Mouse (Mus musculus) hindbrain, embryonic 13.5 days (tissue): ENCODE measurements around the gene Lao1. TPM values are rescaled to one million over a fixed set of nuclear protein-coding genes. Genes with fewer than 3 reads are reported as not detected.
"Not testable (repeated sequence)": the region's sequence is repeated elsewhere in the genome, so short reads cannot be mapped to it uniquely, and the experiment has no call there.

ENCODE experiments used
- ATAC-seq: fragments of 200-750 bp; cut with Nextera tagmentation; 2 replicates; pipeline ENCODE4 v1.8.0; 2017; ENCODE audit warnings: moderate TSS enrichment; ENCODE audit not compliant: low FRiP score
- H3K27ac ChIP-seq: fragments of 300-500 bp; sonication (generic); 2 replicates; pipeline ENCODE4 v1.5.1; 2015; ENCODE audit warnings: inconsistent platforms, mild to moderate bottlenecking, moderate library complexity
- H3K27me3 ChIP-seq: fragments of 300-500 bp; sonication (generic); 2 replicates; pipeline ENCODE4 v1.6.1; 2015; ENCODE audit warnings: mild to moderate bottlenecking, inconsistent platforms
- H3K36me3 ChIP-seq: fragments of 300-500 bp; sonication (generic); 2 replicates; pipeline ENCODE4 v1.6.1; 2015; ENCODE audit warnings: mild to moderate bottlenecking, inconsistent platforms
- H3K4me1 ChIP-seq: fragments of 300-500 bp; sonication (generic); replicated peaks from 2 replicates; pipeline ENCODE4 v1.6.1; 2015; ENCODE audit warnings: inconsistent platforms
- H3K4me2 ChIP-seq: fragments of 300-500 bp; sonication (generic); 2 replicates; pipeline ENCODE4 v1.6.1; 2015; ENCODE audit warnings: inconsistent platforms, mild to moderate bottlenecking, moderate library complexity
- H3K4me3 ChIP-seq: fragments of 300-500 bp; sonication (generic); 2 replicates; pipeline ENCODE4 v1.5.1; 2015; ENCODE audit warnings: mild to moderate bottlenecking, inconsistent platforms
- H3K9ac ChIP-seq: fragments of 300-500 bp; sonication (generic); 2 replicates; pipeline ENCODE4 v1.6.1; 2015; ENCODE audit warnings: mild to moderate bottlenecking, inconsistent platforms
- H3K9me3 ChIP-seq: fragments of 300-500 bp; sonication (generic); 2 replicates; pipeline ENCODE4 v1.6.1; 2016; ENCODE audit warnings: inconsistent platforms
- WGBS: fragments of 180-500 bp; shearing (Covaris S2); methylation state at CpG from one replicate; pipeline ENCODE4 v1.1.7; 2015; 5-methylcytosine and 5-hydroxymethylcytosine counted together
- polyA plus RNA-seq: library from polyadenylated mRNA; unstranded; fragments of >200 nt; fragmentation: Nextera tagmentation; extraction: Ambion mirVana; gene quantifications from 2 replicates; pipeline ENCODE4 v1.2.1, GENCODE M21; 2015

Lao1 gene
- polyA plus RNA-seq: not detected in 2 replicates

DNA sequence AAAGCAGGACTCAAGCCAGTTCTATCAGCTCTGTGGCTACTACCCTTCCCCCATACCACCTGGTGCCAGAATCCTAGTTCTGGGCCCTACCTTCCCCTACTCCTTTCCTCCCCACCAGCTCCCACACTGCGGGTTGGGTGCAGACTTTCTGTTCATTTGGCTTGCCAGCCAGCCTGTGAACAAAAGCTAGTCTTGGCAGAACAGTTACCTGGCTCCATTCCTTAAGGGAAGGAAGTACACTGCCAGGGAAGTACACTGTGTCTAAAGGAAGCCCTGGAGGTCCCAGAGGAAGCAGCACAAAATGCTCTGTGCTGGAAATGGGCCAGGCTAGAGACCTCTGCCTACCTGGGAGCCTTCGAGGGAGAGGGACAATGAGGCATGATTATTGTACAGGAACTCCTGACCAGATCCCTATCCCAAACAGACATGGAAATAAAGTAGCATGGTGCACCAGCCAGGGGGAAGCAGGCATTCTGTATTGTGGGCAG, at the start of gene Lao1:
Gene Lao1 (plus strand): TSS at position 438 of the 488 bp plus-strand sequence.
- Histone ChIP-seq H3K27ac (no peak within 1 kb of the TSS), H3K4me3 (no peak within 1 kb of the TSS), H3K36me3 (no peaks in the 10 kb centered on the region), H3K9me3 (no peaks in the 10 kb centered on the region), H3K9ac (no peak within 1 kb of the TSS), H3K27me3 (no peaks in the 10 kb centered on the region), H3K4me2 (no peak within 1 kb of the TSS), H3K4me1 (no peaks in the 10 kb centered on the region)
- no peak for ATAC-seq
- 84% methylated on average over 2 of the region's 2 CpGs for WGBS

DNA sequence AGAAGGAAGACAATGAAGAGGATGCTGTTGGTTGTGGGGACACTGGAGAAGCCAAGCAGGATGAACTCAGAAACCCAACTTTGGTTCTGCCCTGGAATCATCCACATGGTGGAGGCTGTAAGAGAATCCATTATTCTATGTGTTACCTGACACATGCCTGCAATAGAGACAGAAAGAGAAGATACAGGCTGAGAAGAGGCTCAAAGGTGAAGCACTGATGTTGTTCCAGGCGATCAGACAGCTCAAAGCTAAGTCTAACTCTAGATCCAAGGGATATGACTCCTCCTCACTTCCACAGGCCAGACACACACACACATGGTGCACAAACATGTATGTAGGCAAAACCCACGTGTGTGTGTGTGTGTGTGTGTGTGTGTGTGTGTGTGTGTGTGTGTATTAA, 44.0 kb upstream of the Lao1 start, which contains the start of gene Olfr1329:
Gene Olfr1329 (minus strand): TSS at position 101 of the 400 bp plus-strand sequence.
- ATAC-seq, H3K9me3 ChIP-seq, H3K36me3 ChIP-seq, H3K27ac ChIP-seq, H3K4me3 ChIP-seq, H3K9ac ChIP-seq, H3K4me1 ChIP-seq, H3K27me3 ChIP-seq, H3K4me2 ChIP-seq: not testable (repeated sequence)
- WGBS: 65% methylated on average over 2 of the region's 2 CpGs

DNA sequence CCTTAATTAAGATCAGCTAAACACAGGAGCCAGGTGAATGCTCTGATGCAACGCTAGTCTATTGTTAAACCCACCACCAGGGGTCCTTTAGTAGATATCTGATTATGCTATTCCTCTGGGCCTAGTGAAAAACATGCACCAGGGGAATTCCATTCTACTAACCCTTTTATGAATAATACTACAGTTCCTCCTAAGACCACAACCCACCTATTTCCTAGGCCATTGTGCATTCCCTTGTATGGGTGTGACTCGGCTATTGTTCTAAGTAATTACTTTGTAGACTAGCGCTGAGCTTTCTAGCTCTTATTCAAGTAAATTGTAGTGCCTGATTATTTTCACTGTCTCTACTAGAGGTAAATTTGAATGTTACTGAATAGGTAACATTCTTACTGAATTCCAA, 30.1 kb upstream of the Lao1 start:
- H3K27ac ChIP-seq, H3K36me3 ChIP-seq, H3K27me3 ChIP-seq, H3K9ac ChIP-seq, H3K4me1 ChIP-seq, ATAC-seq, H3K4me2 ChIP-seq, H3K4me3 ChIP-seq, H3K9me3 ChIP-seq: not testable (repeated sequence)
- WGBS: 73% methylated on average over 3 of the region's 3 CpGs

DNA sequence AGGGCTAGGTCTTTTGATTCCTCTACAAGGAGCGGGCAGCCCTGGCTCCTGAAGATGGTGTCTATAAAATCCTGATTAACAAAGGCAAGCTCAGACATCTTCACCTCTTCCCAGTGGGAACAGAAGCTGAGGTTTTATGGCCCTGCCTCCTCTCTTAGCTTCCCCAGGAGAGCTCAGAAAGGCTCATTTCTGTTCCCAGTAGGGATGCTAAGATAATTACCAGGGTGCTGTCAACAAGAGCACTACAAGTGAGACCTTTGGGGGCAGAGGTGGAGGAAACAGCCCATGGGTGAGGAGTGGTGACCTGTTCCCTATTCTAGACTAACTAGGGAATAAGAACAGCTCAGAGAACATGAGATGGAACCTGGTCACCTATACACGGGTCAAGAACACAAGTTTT, 22.9 kb upstream of the Lao1 start, which contains the start of gene Olfr1328:
Gene Olfr1328 (minus strand): TSS at position 101 of the 400 bp plus-strand sequence.
- no peaks in the 10 kb centered on the region for H3K36me3 ChIP-seq
- H3K27ac ChIP-seq: no peak within 1 kb of the TSS
- 78% methylated on average over 2 of the region's 2 CpGs for WGBS
- H3K27me3 ChIP-seq: no peaks in the 10 kb centered on the region
- H3K4me3 ChIP-seq: no peak within 1 kb of the TSS
- H3K9me3 ChIP-seq: no peaks in the 10 kb centered on the region
- no peaks in the 10 kb centered on the region for H3K4me1 ChIP-seq
- no peak for ATAC-seq
- H3K4me2 ChIP-seq: no peak within 1 kb of the TSS
- H3K9ac ChIP-seq: no peak within 1 kb of the TSS

DNA sequence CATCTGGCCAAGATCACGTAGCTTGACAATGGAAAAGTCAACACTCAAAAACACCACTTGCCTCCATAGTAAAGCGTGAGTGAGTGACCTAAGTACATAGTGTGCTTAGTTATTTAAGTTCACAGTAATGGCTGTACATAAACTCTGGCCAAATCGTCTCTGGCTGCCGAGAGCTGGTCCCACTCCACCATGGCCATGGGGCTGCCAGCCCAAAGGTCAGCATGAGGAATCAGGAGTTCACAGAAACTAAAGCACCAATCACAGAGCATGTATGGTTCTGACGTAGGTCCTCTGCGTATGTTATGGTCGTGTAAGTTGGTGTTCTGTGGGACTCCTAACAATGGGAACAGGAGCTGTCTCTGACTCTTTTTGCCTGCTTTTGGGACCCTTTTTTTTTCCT, 2.6 kb upstream of the Lao1 start:
- ATAC-seq: no peak
- 94% methylated on average over 7 of the region's 7 CpGs for WGBS
- H3K9me3 ChIP-seq: no peaks in the 10 kb centered on the region
- no peak overlapping the region for H3K4me2 ChIP-seq
- H3K27ac ChIP-seq: no peak overlapping the region
- no peak overlapping the region for H3K9ac ChIP-seq
- H3K27me3 ChIP-seq: no peaks in the 10 kb centered on the region
- H3K36me3 ChIP-seq: no peaks in the 10 kb centered on the region
- H3K4me1 ChIP-seq: no peaks in the 10 kb centered on the region
- no peak overlapping the region for H3K4me3 ChIP-seq

DNA sequence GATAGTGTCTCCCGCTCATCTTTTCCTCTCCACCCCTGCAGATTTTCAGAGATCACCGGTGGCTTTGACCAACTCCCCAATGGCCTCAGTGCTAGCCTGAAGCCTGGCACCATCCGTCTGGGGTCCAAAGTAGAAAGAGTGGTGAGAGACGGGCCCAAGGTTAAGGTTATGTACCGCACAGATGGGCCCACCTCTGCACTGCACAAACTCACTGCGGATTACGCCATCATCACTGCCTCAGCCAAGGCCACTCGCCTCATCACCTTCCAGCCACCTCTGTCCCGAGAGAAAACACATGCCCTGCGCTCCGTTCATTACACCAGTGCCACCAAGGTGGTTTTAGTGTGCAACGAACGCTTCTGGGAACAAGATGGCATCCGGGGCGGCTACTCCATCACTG, 6.3 kb downstream of the Lao1 start:
- no peak overlapping the region for H3K4me3 ChIP-seq
- H3K9ac ChIP-seq: no peak overlapping the region
- H3K27ac ChIP-seq: no peak overlapping the region
- H3K9me3 ChIP-seq: no peaks in the 10 kb centered on the region
- no peak for ATAC-seq
- no peaks in the 10 kb centered on the region for H3K4me1 ChIP-seq
- WGBS: 95% methylated on average over 15 of the region's 15 CpGs
- H3K4me2 ChIP-seq: no peak overlapping the region
- no peaks in the 10 kb centered on the region for H3K36me3 ChIP-seq
- H3K27me3 ChIP-seq: no peaks in the 10 kb centered on the region

DNA sequence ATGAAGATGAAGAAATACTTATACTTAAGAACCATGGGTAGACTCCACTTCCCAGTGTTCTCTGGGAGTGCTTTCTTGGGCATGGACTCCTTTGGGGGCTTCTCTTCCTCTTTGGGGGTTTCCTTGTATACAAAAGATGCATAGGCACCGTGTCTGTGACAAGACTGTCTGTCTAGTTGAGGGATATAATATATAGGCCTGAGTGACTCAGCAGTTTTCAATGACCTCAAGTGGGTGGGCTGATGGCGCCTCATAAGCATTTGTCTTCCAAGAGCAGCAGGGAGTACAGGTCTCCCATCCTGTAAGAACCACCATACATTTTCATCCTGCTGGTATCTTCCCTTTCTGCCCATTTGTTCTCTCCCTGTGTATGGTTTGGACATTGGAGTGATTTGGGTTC, 11.9 kb downstream of the Lao1 start:
- ATAC-seq: no peak
- Histone ChIP-seq H3K4me1 (no peaks in the 10 kb centered on the region), H3K27me3 (no peaks in the 10 kb centered on the region), H3K4me2 (no peak overlapping the region), H3K9me3 (no peaks in the 10 kb centered on the region), H3K9ac (no peak overlapping the region), H3K27ac (no peak overlapping the region), H3K4me3 (no peak overlapping the region), H3K36me3 (no peaks in the 10 kb centered on the region)
- WGBS: 96% methylated on average over 2 of the region's 2 CpGs

DNA sequence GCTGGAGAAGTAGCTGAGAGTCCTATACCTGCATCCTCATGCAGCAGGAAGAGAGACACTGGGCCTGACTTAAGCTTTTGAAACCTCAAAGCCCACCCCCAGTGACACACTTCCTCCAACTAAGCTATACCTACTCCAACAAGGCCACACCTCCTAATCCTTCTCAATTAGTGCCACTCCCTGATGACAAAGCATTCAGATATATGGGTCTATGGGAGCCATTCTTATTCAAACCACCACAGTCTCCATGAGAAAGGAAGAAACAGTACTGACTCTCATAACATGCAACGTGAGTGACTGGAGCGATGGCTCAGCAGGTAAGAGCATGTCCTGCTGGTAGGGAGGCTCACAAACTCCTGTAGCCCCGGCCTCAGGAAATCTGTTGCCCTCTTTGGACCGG, 23.9 kb downstream of the Lao1 start:
- 90% methylated on average over 4 of the region's 4 CpGs for WGBS
- no peaks in the 10 kb centered on the region for H3K36me3 ChIP-seq
- H3K9me3 ChIP-seq: no peaks in the 10 kb centered on the region
- H3K27ac ChIP-seq: no peak overlapping the region
- H3K4me2 ChIP-seq: no peak overlapping the region
- H3K9ac ChIP-seq: no peak overlapping the region
- no peaks in the 10 kb centered on the region for H3K4me1 ChIP-seq
- H3K4me3 ChIP-seq: no peak overlapping the region
- no peak for ATAC-seq
- H3K27me3 ChIP-seq: no peaks in the 10 kb centered on the region

DNA sequence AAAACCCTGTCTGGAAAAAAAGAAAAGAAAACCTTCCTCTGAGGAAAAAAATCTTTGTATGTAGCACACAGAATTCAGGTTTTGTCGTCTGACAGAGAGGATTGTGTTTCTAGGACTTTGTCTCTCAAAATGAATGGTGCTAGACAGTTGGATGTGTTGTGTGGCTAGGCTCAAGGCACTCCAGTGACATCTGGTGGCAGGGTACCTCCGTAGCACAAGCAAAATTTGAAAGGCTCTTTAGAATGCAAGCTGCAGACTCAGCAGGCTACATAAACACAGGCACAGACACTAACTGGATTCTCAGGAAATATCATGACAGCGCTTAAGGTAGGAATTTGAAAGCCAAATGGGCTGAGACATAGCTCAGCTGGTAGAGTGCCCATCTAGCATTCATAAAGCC, 27.2 kb downstream of the Lao1 start:
- Histone ChIP-seq H3K4me2 (no peak overlapping the region), H3K36me3 (no peaks in the 10 kb centered on the region), H3K27me3 (no peaks in the 10 kb centered on the region), H3K27ac (no peak overlapping the region), H3K4me3 (no peak overlapping the region), H3K4me1 (no peaks in the 10 kb centered on the region), H3K9ac (no peak overlapping the region), H3K9me3 (no peaks in the 10 kb centered on the region)
- WGBS: 8% methylated on average over 3 of the region's 3 CpGs
- ATAC-seq: no peak

DNA sequence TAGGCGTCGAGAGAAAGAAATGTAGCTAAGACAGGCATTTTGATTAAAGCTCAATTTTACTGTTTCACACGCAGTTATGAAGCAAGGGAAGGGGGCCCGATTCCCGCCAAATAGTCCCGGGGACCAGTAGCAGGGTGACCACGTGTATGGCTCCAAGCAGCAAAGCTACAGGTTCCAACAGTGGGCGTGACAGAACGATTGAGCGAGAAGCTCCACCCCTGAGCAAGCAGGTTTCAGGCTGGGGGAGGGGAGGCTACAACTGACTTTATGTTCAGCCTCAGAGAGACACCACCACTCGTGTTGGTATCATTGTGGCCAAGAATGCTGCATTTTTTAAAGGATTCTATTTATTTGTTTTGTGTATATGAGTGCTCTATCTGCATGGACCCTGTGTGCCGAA, 28.0 kb downstream of the Lao1 start:
- H3K27me3 ChIP-seq: no peaks in the 10 kb centered on the region
- H3K9me3 ChIP-seq: peaks cover 2% of the 10 kb centered on the region
- no peak overlapping the region for H3K4me2 ChIP-seq
- H3K9ac ChIP-seq: no peak overlapping the region
- H3K27ac ChIP-seq: no peak overlapping the region
- H3K36me3 ChIP-seq: no peaks in the 10 kb centered on the region
- WGBS: 35% methylated on average over 12 of the region's 12 CpGs
- no peaks in the 10 kb centered on the region for H3K4me1 ChIP-seq
- ATAC-seq: no peak
- no peak overlapping the region for H3K4me3 ChIP-seq

DNA sequence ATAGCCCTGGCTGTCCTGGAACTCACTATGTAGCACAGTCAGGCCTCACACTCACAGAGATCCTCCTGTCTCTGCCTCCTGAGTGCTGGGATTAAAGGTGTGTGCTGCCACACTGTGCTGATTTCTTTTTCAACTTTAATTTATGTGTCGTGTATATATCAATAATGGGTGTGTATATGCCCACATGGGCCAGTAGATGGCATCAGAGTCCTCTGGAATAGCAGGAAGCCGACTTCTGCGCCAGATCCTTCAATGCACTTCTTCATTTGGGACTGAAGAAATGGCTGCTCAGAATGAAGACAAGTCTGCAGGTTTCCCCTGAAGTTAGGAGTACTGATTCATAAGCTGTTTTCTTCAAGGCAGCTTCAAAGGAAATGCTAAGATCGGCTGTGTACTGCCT, 30.4 kb downstream of the Lao1 start:
- no peak overlapping the region for H3K9ac ChIP-seq
- H3K9me3 ChIP-seq: peaks cover 6% of the 10 kb centered on the region
- no peak for ATAC-seq
- H3K4me1 ChIP-seq: no peaks in the 10 kb centered on the region
- H3K27ac ChIP-seq: no peak overlapping the region
- H3K4me3 ChIP-seq: no peak overlapping the region
- H3K27me3 ChIP-seq: no peaks in the 10 kb centered on the region
- no peak overlapping the region for H3K4me2 ChIP-seq
- no peaks in the 10 kb centered on the region for H3K36me3 ChIP-seq
- WGBS: 37% methylated on average over 4 of the region's 4 CpGs

DNA sequence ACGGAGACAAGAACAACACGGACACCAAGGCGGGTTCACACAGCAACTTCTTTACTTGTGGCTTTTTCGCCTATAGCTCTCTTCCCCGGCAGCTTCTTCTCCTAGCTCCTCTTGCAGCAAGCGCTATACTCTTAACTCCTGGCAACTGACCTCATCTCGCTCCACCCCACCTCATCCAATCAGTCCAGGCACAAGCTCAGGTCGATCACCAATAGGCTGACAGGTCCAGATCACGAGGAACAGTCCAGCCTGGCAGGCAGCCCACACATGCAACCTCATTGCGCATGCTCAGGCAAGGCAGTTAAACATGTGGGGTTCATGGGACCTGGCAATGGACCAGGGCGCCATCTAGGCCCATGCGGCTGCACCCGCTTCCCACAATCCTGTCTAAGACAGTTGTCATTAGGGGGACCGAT, 35.8 kb downstream of the Lao1 start:
- no peaks in the 10 kb centered on the region for H3K4me1 ChIP-seq
- H3K4me2 ChIP-seq: no peak overlapping the region
- H3K27me3 ChIP-seq: 0 out of 2 replicates have a peak, but pooled peaks cover 1% of the 10 kb centered on the region
- H3K27ac ChIP-seq: no peak overlapping the region
- no peak overlapping the region for H3K4me3 ChIP-seq
- H3K9ac ChIP-seq: no peak overlapping the region
- peaks cover 6% of the 10 kb centered on the region for H3K9me3 ChIP-seq
- 90% methylated on average over 14 of the region's 14 CpGs for WGBS
- no peak for ATAC-seq
- H3K36me3 ChIP-seq: no peaks in the 10 kb centered on the region

DNA sequence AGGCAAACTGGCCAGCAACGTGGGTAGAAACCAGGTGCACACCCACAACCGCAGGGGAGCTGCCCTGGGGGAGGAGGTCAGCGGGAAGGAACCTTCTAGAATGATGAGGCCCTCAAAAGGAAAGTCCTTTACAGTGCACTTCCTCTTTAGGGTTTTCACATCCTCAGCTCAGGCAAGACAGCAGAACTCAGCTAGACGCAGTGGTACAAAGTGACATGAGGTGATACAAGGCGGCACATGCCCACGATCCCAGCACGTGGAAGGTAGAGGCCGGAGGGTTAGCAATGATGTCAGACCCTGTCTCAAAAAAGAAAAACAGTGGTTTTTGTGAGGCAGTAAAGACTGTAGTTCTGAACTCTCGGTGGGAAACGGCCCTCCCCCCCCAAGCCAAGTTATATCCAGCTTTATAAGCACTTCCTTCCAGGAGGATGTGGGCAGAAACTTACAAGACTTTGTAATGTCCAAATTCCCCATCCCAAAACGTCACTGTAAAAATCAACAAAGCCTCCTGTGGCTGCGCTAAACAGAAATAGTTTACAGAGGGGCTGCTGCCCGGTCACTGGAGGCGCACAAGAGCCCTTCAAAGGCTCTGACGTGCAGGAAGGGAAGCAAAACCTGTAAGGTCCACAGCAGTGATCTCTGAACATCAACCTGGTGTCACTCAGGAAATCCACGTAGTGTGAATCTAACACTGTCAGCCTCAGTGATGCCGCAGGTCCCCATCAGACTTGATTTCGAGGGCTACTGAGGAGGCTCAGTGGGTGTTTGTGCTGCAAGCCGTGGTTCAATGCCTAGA, 38.5 kb downstream of the Lao1 start:
- Histone ChIP-seq H3K4me1 (no peaks in the 10 kb centered on the region), H3K27ac (no peak overlapping the region), H3K27me3 (0 out of 2 replicates have a peak, but pooled peaks cover 3% of the 10 kb centered on the region), H3K36me3 (no peaks in the 10 kb centered on the region), H3K4me3 (no peak overlapping the region), H3K9ac (no peak overlapping the region), H3K4me2 (no peak overlapping the region), H3K9me3 (no peaks in the 10 kb centered on the region)
- 67% methylated on average over 19 of the region's 19 CpGs for WGBS
- no peak for ATAC-seq
